In the genomic region with DNA sequence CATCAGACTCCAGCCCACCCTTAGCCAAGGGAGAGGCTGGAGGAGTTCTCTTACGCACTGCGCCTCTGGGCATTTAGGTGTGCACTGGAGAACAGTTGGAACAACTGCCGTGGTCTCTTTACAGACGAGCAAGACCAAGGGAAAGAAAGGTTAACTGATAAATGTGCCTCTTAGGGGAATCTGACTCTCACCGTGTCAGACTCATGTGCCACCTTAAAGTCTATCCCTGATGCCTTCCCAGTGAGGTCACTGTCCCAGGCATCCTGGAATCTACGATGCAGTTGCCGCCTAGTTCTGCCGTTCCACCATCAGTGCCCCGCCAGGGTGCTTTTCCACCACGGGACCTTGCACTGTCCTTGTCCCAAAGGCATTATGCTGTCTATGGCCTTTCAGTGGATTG, we compare ENCODE assay signal across 24 mouse cellular contexts.
DNase-seq lines count a peak whose midpoint lies in the region; ATAC-seq lines count a peak whose summit lies in the region.
"Had no signal": no experiment of that assay in that cellular context is flagged by ENCODE, and none has a peak within 500 bp of the region (broad histone marks: within the 10 kb centered on the region; RNA-seq: fewer than 3 reads in every experiment).

No protein-coding gene starts in this region.

- H3K27ac ChIP-seq in heart, embryonic 10.5 days = no peak overlapping the region
- no peak overlapping the region for H3K27ac ChIP-seq in heart, embryonic 11.5 days (ENCODE audit: low read depth, low read length)
- 0 out of 2 replicates have a peak overlapping the region, but pooled peaks have one; percentile 29 for H3K27ac ChIP-seq in hindbrain, embryonic 10.5 days
- H3K27ac ChIP-seq in hindbrain, embryonic 16.5 days (ENCODE audit: low read depth, low read length) = no peak overlapping the region
- H3K27ac ChIP-seq: forebrain, embryonic 12.5 days; hindbrain, postnatal 0 days; intestine, embryonic 15.5 days; liver, embryonic 14.5 days; neural tube, embryonic 12.5 days had no signal

- no peaks in the 10 kb centered on the region for H3K9me3 ChIP-seq in heart, embryonic 10.5 days
- H3K9me3 ChIP-seq in heart, embryonic 11.5 days (replicated peaks; ENCODE audit: control insufficient read depth, low read length) = no peaks in the 10 kb centered on the region
- no peaks in the 10 kb centered on the region for H3K9me3 ChIP-seq in hindbrain, embryonic 10.5 days
- H3K9me3 ChIP-seq in hindbrain, embryonic 16.5 days (ENCODE audit: control insufficient read depth, low read length) = no peaks in the 10 kb centered on the region
- H3K9me3 ChIP-seq: forebrain, embryonic 12.5 days; intestine, embryonic 15.5 days; neural tube, embryonic 12.5 days had no signal

- peaks cover 30% of the 10 kb centered on the region for H3K4me1 ChIP-seq in heart, embryonic 10.5 days
- H3K4me1 ChIP-seq in heart, embryonic 11.5 days (ENCODE audit: control insufficient read depth, insufficient read depth, low read length) = peaks cover 9% of the 10 kb centered on the region; the same call in 1 of the 2 replicates
- peaks cover 45% of the 10 kb centered on the region for H3K4me1 ChIP-seq in hindbrain, embryonic 10.5 days (replicated peaks)
- no peaks in the 10 kb centered on the region for H3K4me1 ChIP-seq in hindbrain, embryonic 16.5 days (ENCODE audit: control insufficient read depth, insufficient read depth, low read depth, low read length)
- H3K4me1 ChIP-seq: intestine, embryonic 15.5 days had no signal

- no peak for ATAC-seq in heart, embryonic 11.5 days (replicated peaks; ENCODE audit: insufficient number of reproducible peaks, low FRiP score, low TSS enrichment)
- ATAC-seq in hindbrain, embryonic 16.5 days = no peak
- ATAC-seq: hindbrain, postnatal 0 days; intestine, embryonic 15.5 days had no signal

- WGBS in heart, embryonic 10.5 days = 84% methylated on average over 10 of the region's 10 CpGs
- 73% methylated on average over 10 of the region's 10 CpGs for WGBS in heart, embryonic 11.5 days (ENCODE audit: insufficient replicate concordance)
- 89% methylated on average over 10 of the region's 10 CpGs for WGBS in hindbrain, embryonic 10.5 days
- 90% methylated on average over 10 of the region's 10 CpGs for WGBS in hindbrain, embryonic 16.5 days

- H3K9ac ChIP-seq in heart, embryonic 11.5 days (ENCODE audit: low read depth, low read length) = no peak overlapping the region
- no peak overlapping the region for H3K9ac ChIP-seq in hindbrain, embryonic 16.5 days (ENCODE audit: low read depth, low read length)
- H3K9ac ChIP-seq: forebrain, embryonic 12.5 days; intestine, embryonic 15.5 days; liver, embryonic 14.5 days; neural tube, embryonic 12.5 days had no signal

- no peaks in the 10 kb centered on the region for H3K36me3 ChIP-seq in heart, embryonic 10.5 days
- H3K36me3 ChIP-seq in heart, embryonic 11.5 days (ENCODE audit: control insufficient read depth, insufficient read depth, low read length) = no peaks in the 10 kb centered on the region
- no peaks in the 10 kb centered on the region for H3K36me3 ChIP-seq in hindbrain, embryonic 10.5 days
- H3K36me3 ChIP-seq in hindbrain, embryonic 16.5 days (ENCODE audit: control insufficient read depth, insufficient read depth, low read length) = no peaks in the 10 kb centered on the region
- H3K36me3 ChIP-seq: forebrain, embryonic 12.5 days; intestine, embryonic 15.5 days; neural tube, embryonic 12.5 days had no signal

- H3K4me3 ChIP-seq in heart, embryonic 10.5 days = no peak overlapping the region
- H3K4me3 ChIP-seq in heart, embryonic 11.5 days (ENCODE audit: low read depth, low read length) = no peak overlapping the region
- H3K4me3 ChIP-seq in hindbrain, embryonic 10.5 days = no peak overlapping the region
- H3K4me3 ChIP-seq in hindbrain, embryonic 16.5 days (ENCODE audit: low read length) = no peak overlapping the region
- H3K4me3 ChIP-seq: erythroblast, embryonic 14.5 days; forebrain, embryonic 12.5 days; intestine, embryonic 15.5 days; myocyte; neural tube, embryonic 12.5 days had no signal

- peaks cover 6% of the 10 kb centered on the region; the same call in 1 of the 2 replicates for H3K27me3 ChIP-seq in heart, embryonic 10.5 days (ENCODE audit: insufficient read depth, poor library complexity, severe bottlenecking)
- H3K27me3 ChIP-seq in heart, embryonic 11.5 days (ENCODE audit: control insufficient read depth, insufficient read depth, low read length) = no peaks in the 10 kb centered on the region
- peaks cover 40% of the 10 kb centered on the region for H3K27me3 ChIP-seq in hindbrain, embryonic 10.5 days (ENCODE audit: insufficient read depth, poor library complexity, severe bottlenecking)
- H3K27me3 ChIP-seq in hindbrain, embryonic 16.5 days (replicated peaks; ENCODE audit: control insufficient read depth, insufficient read depth, low read length) = no peaks in the 10 kb centered on the region
- H3K27me3 ChIP-seq: intestine, embryonic 15.5 days had no signal

- DNase-seq in heart, embryonic 10.5 days (ENCODE audit: low spot score) = peak; percentile 68
- DNase-seq in hindbrain, embryonic 10.5 days (ENCODE audit: low spot score) = no peak
- DNase-seq in R1 (ENCODE audit: low read depth, low spot score) (peak; percentile 36), ZHBTc4 (ENCODE audit: low read depth, low spot score) (peak; percentile 30)
- no peak for DNase-seq in cerebellum, postnatal 25 days
- DNase-seq: B cell, adult 2 months; cerebellum, adult 9-10 months; gastrocnemius, postnatal 25 days; layer of hippocampus, postnatal 36 days; left cerebral cortex, postnatal 4 days; right cerebral cortex, adult 18-20 months; spleen, adult 18-20 months; thymus, adult 2 months; thymus, postnatal 36 days had no signal

- no peak overlapping the region for H3K4me2 ChIP-seq in heart, embryonic 11.5 days
- no peak overlapping the region for H3K4me2 ChIP-seq in hindbrain, embryonic 16.5 days (ENCODE audit: low read length)
- H3K4me2 ChIP-seq: forebrain, embryonic 12.5 days; intestine, embryonic 15.5 days; midbrain, embryonic 11.5 days; neural tube, embryonic 12.5 days had no signal

Comparison
In these comparisons a context has a peak if more than half of its experiments do, and no peak if none do; other contexts are left out.
1. DNase-seq: peak in heart, embryonic 10.5 days (single experiment), R1 (single experiment) and ZHBTc4 (single experiment); none in hindbrain, embryonic 10.5 days (single experiment) and cerebellum, postnatal 25 days (0 of 2).